Mouse (Mus musculus): Measurements from ENCODE around the gene Pla2g5. TPM values are rescaled to one million over a fixed set of nuclear protein-coding genes. Genes with fewer than 3 reads are reported as not detected.

Pla2g5 gene
- polyA plus RNA-seq, 1 experiment: 14.3 TPM

GRCm38 (mm10) chr4:138873864-138874263 is 10.6 kb upstream of the Pla2g5 start, which contains the start of gene Gm13030:
Gm13030 (minus strand) TSS chr4:138873964.
- TF ChIP-seq CTCF (IDR thresholded peaks at IDR 0.05; ENCODE audit: control insufficient read depth, insufficient read depth, insufficient replicate concordance, low read depth, low read length) (no peak), POLR2A (IDR thresholded peaks at IDR 0.05; ENCODE audit: control insufficient read depth, low read depth, low read length) (no peak)
- Histone ChIP-seq H3K27ac (ENCODE audit: control insufficient read depth, insufficient read depth, low read depth, low read length) (no peak within 1 kb of the TSS), H3K36me3 (ENCODE audit: control insufficient read depth, insufficient read depth, low read length) (no peaks in the 10 kb centered on the region), H3K27me3 (ENCODE audit: control insufficient read depth, insufficient read depth, low read length) (no peaks in the 10 kb centered on the region), H3K4me1 (ENCODE audit: control insufficient read depth, insufficient read depth, low read length) (no peaks in the 10 kb centered on the region), H3K4me3 (ENCODE audit: control insufficient read depth, low read depth, low read length) (no peak within 1 kb of the TSS)

- no peak overlapping the region for H3K4me3 ChIP-seq (ENCODE audit: control insufficient read depth, low read depth, low read length)
- TF ChIP-seq POLR2A (IDR thresholded peaks at IDR 0.05; ENCODE audit: control insufficient read depth, low read depth, low read length) (no peak), CTCF (IDR thresholded peaks at IDR 0.05; ENCODE audit: control insufficient read depth, insufficient read depth, insufficient replicate concordance, low read depth, low read length) (no peak)
- H3K36me3 ChIP-seq (ENCODE audit: control insufficient read depth, insufficient read depth, low read length): no peaks in the 10 kb centered on the region
- H3K27me3 ChIP-seq (ENCODE audit: control insufficient read depth, insufficient read depth, low read length): no peaks in the 10 kb centered on the region
- no peaks in the 10 kb centered on the region for H3K4me1 ChIP-seq (ENCODE audit: control insufficient read depth, insufficient read depth, low read length)
- H3K27ac ChIP-seq (ENCODE audit: control insufficient read depth, insufficient read depth, low read depth, low read length): no peak overlapping the region
These were observed 5.4 kb upstream of the Pla2g5 start for GRCm38 (mm10) chr4:138868666-138869065.

- no peak for TF ChIP-seq POLR2A (IDR thresholded peaks at IDR 0.05; ENCODE audit: control insufficient read depth, low read depth, low read length)
- TF ChIP-seq CTCF (IDR thresholded peaks at IDR 0.05; ENCODE audit: control insufficient read depth, insufficient read depth, insufficient replicate concordance, low read depth, low read length): peak; percentile 72; the same call in 1 of the 2 replicates
- Histone ChIP-seq H3K4me3 (ENCODE audit: control insufficient read depth, low read depth, low read length) (no peak overlapping the region), H3K27me3 (ENCODE audit: control insufficient read depth, insufficient read depth, low read length) (no peaks in the 10 kb centered on the region), H3K27ac (ENCODE audit: control insufficient read depth, insufficient read depth, low read depth, low read length) (no peak overlapping the region), H3K36me3 (ENCODE audit: control insufficient read depth, insufficient read depth, low read length) (no peaks in the 10 kb centered on the region), H3K4me1 (ENCODE audit: control insufficient read depth, insufficient read depth, low read length) (peaks cover 3% of the 10 kb centered on the region)
These were observed 3.1 kb upstream of the Pla2g5 start for GRCm38 (mm10) chr4:138866413-138866812.

DNA sequence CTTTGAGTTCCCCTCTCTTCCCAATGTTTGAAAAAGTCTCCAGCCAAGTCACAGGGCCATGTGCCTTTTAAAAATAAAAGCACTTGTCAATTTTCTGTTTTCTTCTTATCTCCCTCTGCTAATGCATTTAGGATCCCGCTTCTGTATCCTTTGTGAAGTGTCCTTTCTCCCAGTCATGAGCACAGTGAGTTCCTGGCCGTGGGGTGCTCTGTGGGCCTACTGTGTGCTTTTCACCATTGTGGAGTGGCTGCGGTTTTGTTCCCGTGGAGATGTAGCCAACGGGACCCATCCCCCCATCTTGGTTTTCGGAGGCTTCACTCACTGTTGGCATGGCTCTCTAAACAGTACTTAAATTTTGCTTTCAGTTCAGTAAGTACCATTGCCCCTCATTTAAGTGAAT is 2.7 kb upstream of the Pla2g5 start:
- H3K27me3 ChIP-seq (ENCODE audit: control insufficient read depth, insufficient read depth, low read length): no peaks in the 10 kb centered on the region
- peaks cover 3% of the 10 kb centered on the region for H3K4me1 ChIP-seq (ENCODE audit: control insufficient read depth, insufficient read depth, low read length)
- TF ChIP-seq POLR2A (IDR thresholded peaks at IDR 0.05; ENCODE audit: control insufficient read depth, low read depth, low read length) (no peak), CTCF (IDR thresholded peaks at IDR 0.05; ENCODE audit: control insufficient read depth, insufficient read depth, insufficient replicate concordance, low read depth, low read length) (no peak)
- no peak overlapping the region for H3K4me3 ChIP-seq (ENCODE audit: control insufficient read depth, low read depth, low read length)
- no peaks in the 10 kb centered on the region for H3K36me3 ChIP-seq (ENCODE audit: control insufficient read depth, insufficient read depth, low read length)
- H3K27ac ChIP-seq (ENCODE audit: control insufficient read depth, insufficient read depth, low read depth, low read length): no peak overlapping the region

DNA sequence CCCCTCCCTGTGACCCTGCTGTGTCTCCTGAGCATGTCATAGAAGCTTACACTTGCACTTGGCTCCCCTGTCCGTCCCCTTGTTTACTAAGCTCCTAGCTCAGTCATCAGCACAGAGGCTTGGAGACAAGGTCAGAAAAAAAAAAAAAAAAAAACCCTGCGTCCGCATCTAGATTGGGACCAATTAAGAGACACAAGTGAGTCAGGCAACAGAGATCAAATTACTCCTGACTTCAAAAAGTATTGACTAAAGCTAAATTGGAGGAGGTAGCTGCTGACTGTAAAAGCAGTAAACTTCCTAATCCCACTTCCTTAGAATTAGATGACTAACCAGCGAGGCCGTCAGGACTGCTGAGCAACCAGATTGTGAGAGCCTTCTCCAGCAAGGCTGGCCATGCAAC is 1.8 kb upstream of the Pla2g5 start:
- no peaks in the 10 kb centered on the region for H3K27me3 ChIP-seq (ENCODE audit: control insufficient read depth, insufficient read depth, low read length)
- no peak overlapping the region for H3K27ac ChIP-seq (ENCODE audit: control insufficient read depth, insufficient read depth, low read depth, low read length)
- H3K4me1 ChIP-seq (ENCODE audit: control insufficient read depth, insufficient read depth, low read length): peaks cover 3% of the 10 kb centered on the region
- no peaks in the 10 kb centered on the region for H3K36me3 ChIP-seq (ENCODE audit: control insufficient read depth, insufficient read depth, low read length)
- no peak overlapping the region for H3K4me3 ChIP-seq (ENCODE audit: control insufficient read depth, low read depth, low read length)
- TF ChIP-seq CTCF (IDR thresholded peaks at IDR 0.05; ENCODE audit: control insufficient read depth, insufficient read depth, insufficient replicate concordance, low read depth, low read length): no peak
- TF ChIP-seq POLR2A (IDR thresholded peaks at IDR 0.05; ENCODE audit: control insufficient read depth, low read depth, low read length): no peak

DNA sequence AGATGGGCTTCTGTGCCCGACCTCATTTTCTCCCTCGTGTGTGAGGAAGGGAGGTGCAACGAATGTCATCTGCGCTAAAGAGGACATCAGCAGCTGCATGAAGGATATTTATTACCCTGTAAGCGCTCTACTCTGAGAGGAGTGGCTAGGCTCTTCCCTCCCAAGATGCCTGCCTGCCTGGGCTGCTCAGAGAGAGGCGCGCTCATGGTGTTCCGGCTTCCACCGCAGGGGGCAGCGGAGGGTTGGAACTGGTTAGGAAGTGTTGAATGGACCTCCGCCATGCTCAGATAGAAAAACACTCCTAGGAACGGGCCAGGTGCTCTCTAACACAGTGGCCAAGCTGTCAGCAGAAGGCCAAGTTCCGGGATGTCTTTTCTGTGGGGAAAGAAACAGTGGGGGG is 3.6 kb downstream of the Pla2g5 start:
- no peaks in the 10 kb centered on the region for H3K27me3 ChIP-seq (ENCODE audit: control insufficient read depth, insufficient read depth, low read length)
- H3K27ac ChIP-seq (ENCODE audit: control insufficient read depth, insufficient read depth, low read depth, low read length): no peak overlapping the region
- H3K4me1 ChIP-seq (ENCODE audit: control insufficient read depth, insufficient read depth, low read length): peaks cover 3% of the 10 kb centered on the region
- no peak overlapping the region for H3K4me3 ChIP-seq (ENCODE audit: control insufficient read depth, low read depth, low read length)
- TF ChIP-seq POLR2A (IDR thresholded peaks at IDR 0.05; ENCODE audit: control insufficient read depth, low read depth, low read length): no peak
- TF ChIP-seq CTCF (IDR thresholded peaks at IDR 0.05; ENCODE audit: control insufficient read depth, insufficient read depth, insufficient replicate concordance, low read depth, low read length): peak; percentile 54; the same call in 1 of the 2 replicates
- H3K36me3 ChIP-seq (ENCODE audit: control insufficient read depth, insufficient read depth, low read length): no peaks in the 10 kb centered on the region

- no peak for TF ChIP-seq POLR2A (IDR thresholded peaks at IDR 0.05; ENCODE audit: control insufficient read depth, low read depth, low read length)
- peak; percentile 42; the same call in 1 of the 2 replicates for TF ChIP-seq CTCF (IDR thresholded peaks at IDR 0.05; ENCODE audit: control insufficient read depth, insufficient read depth, insufficient replicate concordance, low read depth, low read length)
- peaks cover 3% of the 10 kb centered on the region for H3K4me1 ChIP-seq (ENCODE audit: control insufficient read depth, insufficient read depth, low read length)
- no peaks in the 10 kb centered on the region for H3K36me3 ChIP-seq (ENCODE audit: control insufficient read depth, insufficient read depth, low read length)
- no peaks in the 10 kb centered on the region for H3K27me3 ChIP-seq (ENCODE audit: control insufficient read depth, insufficient read depth, low read length)
- H3K27ac ChIP-seq (ENCODE audit: control insufficient read depth, insufficient read depth, low read depth, low read length): no peak overlapping the region
- H3K4me3 ChIP-seq (ENCODE audit: control insufficient read depth, low read depth, low read length): no peak overlapping the region
These were observed 4.0 kb downstream of the Pla2g5 start for GRCm38 (mm10) chr4:138859245-138859644.

DNA sequence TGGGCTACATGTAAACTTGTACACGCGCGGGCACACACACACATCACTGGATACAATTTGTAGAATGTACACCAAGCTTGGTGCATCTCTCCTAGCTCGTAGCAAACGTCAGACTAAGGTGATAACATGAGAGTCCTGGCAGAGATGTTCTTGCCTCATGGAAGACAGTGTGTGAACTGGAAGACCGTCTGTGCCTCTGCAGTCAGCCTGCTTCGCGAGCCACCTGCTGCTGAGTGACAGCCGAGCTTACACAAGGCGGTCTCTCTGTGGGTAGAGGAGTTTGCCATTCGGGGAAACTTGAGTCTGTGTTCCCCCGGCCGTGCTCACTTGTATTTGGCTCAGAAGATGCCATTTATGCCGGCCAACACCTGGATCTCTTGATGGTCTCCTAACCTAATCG is 4.8 kb downstream of the Pla2g5 start:
- H3K27ac ChIP-seq (ENCODE audit: control insufficient read depth, insufficient read depth, low read depth, low read length): no peak overlapping the region
- no peaks in the 10 kb centered on the region for H3K27me3 ChIP-seq (ENCODE audit: control insufficient read depth, insufficient read depth, low read length)
- TF ChIP-seq POLR2A (IDR thresholded peaks at IDR 0.05; ENCODE audit: control insufficient read depth, low read depth, low read length) (no peak), CTCF (IDR thresholded peaks at IDR 0.05; ENCODE audit: control insufficient read depth, insufficient read depth, insufficient replicate concordance, low read depth, low read length) (0 out of 2 replicates have a peak, but pooled peaks have one; percentile 4)
- H3K36me3 ChIP-seq (ENCODE audit: control insufficient read depth, insufficient read depth, low read length): no peaks in the 10 kb centered on the region
- H3K4me3 ChIP-seq (ENCODE audit: control insufficient read depth, low read depth, low read length): no peak overlapping the region
- peaks cover 3% of the 10 kb centered on the region for H3K4me1 ChIP-seq (ENCODE audit: control insufficient read depth, insufficient read depth, low read length)
